Mouse (Mus musculus) lung, postnatal 25 days (tissue): Measurements from ENCODE around the gene Raet1e.
"Not testable (repeated sequence)": the region's sequence is repeated elsewhere in the genome, so short reads cannot be mapped to it uniquely, and the experiment has no call there.

Experiments
- DNase-seq: peaks from one replicate; pipeline ENCODE4 v3.0.0; 2022; ENCODE audit warnings: low spot score

Raet1e gene

GRCm38 (mm10) chr10:22273684-22274305 lies 115.4 kb downstream of the Raet1e start:
- no peak for DNase-seq

- no peak for DNase-seq
Observed at GRCm38 (mm10) chr10:22274445-22275057, 116.2 kb downstream of the Raet1e start.

GRCm38 (mm10) chr10:22278468-22278867 lies 120.1 kb downstream of the Raet1e start:
- DNase-seq, result not testable (repeated sequence)

GRCm38 (mm10) chr10:22282816-22283215 lies 124.4 kb downstream of the Raet1e start:
- no peak for DNase-seq

GRCm38 (mm10) chr10:22295676-22296075 lies 137.3 kb downstream of the Raet1e start:
- no peak for DNase-seq

- no peak for DNase-seq
Observed at GRCm38 (mm10) chr10:22297033-22297762, 138.8 kb downstream of the Raet1e start.

GRCm38 (mm10) chr10:22297766-22298461 lies 139.5 kb downstream of the Raet1e start:
- no peak for DNase-seq

- DNase-seq, result no peak
Observed at GRCm38 (mm10) chr10:22299324-22299723, 141.0 kb downstream of the Raet1e start.

- no peak for DNase-seq
Observed at GRCm38 (mm10) chr10:22301641-22302040, 143.3 kb downstream of the Raet1e start.

GRCm38 (mm10) chr10:22302344-22303057 lies 144.1 kb downstream of the Raet1e start:
- no peak for DNase-seq

GRCm38 (mm10) chr10:22303736-22304135 lies 145.4 kb downstream of the Raet1e start:
- no peak for DNase-seq

- no peak for DNase-seq
Observed at GRCm38 (mm10) chr10:22305801-22306200, 147.4 kb downstream of the Raet1e start.

GRCm38 (mm10) chr10:22306452-22306851 lies 148.1 kb downstream of the Raet1e start:
- peak; percentile 21 for DNase-seq

GRCm38 (mm10) chr10:22308221-22308620 lies 149.9 kb downstream of the Raet1e start:
- DNase-seq, result no peak

- DNase-seq, result no peak
Observed at GRCm38 (mm10) chr10:22322858-22323257, 164.5 kb downstream of the Raet1e start.

- not testable (repeated sequence) for DNase-seq
Observed at GRCm38 (mm10) chr10:22345721-22346120, 187.4 kb downstream of the Raet1e start.

- not testable (repeated sequence) for DNase-seq
Observed at GRCm38 (mm10) chr10:22353548-22354195, 195.3 kb downstream of the Raet1e start.

- not testable (repeated sequence) for DNase-seq
Observed at GRCm38 (mm10) chr10:22354196-22354574, 195.8 kb downstream of the Raet1e start.

GRCm38 (mm10) chr10:22357373-22357772 lies 199.0 kb downstream of the Raet1e start:
- DNase-seq, result not testable (repeated sequence)

- not testable (repeated sequence) for DNase-seq
Observed at GRCm38 (mm10) chr10:22360252-22360651, 201.9 kb downstream of the Raet1e start, which contains the start of gene Raet1d. Raet1d (plus strand) TSS chr10:22360552.

- DNase-seq, result not testable (repeated sequence)
Observed at GRCm38 (mm10) chr10:22360957-22361356, 202.6 kb downstream of the Raet1e start.
